ENCODE assay signal across 7 mouse cellular contexts in genomic region chr19:45076036-45076575, GRCm38 (mm10). TPM values are rescaled to one million over a fixed set of nuclear protein-coding genes. Genes with fewer than 3 reads are reported as not detected.
A peak's percentile ranks its signal among the peaks of the same experiment; 100 is the strongest.
DNase-seq lines count a peak whose midpoint lies in the region; ATAC-seq lines count a peak whose summit lies in the region.

No protein-coding gene starts in this region.

- H3K9me3 ChIP-seq in forebrain, embryonic 12.5 days, result no peaks in the 10 kb centered on the region
- no peaks in the 10 kb centered on the region for H3K9me3 ChIP-seq in limb, embryonic 15.5 days
- no peaks in the 10 kb centered on the region for H3K9me3 ChIP-seq in stomach, embryonic 14.5 days (ENCODE audit: control insufficient read depth, low read depth, low read length)

- H3K27me3 ChIP-seq in forebrain, embryonic 12.5 days, result peaks cover 79% of the 10 kb centered on the region
- H3K27me3 ChIP-seq in limb, embryonic 15.5 days, result peaks cover 52% of the 10 kb centered on the region
- peaks cover 50% of the 10 kb centered on the region for H3K27me3 ChIP-seq in stomach, embryonic 14.5 days (ENCODE audit: control insufficient read depth, insufficient read depth, low read length)

- no peak overlapping the region for H3K27ac ChIP-seq in forebrain, embryonic 12.5 days
- peak overlapping the region; percentile 99 for H3K27ac ChIP-seq in limb, embryonic 15.5 days
- peak overlapping the region; percentile 87; the same call in 1 of the 2 replicates for H3K27ac ChIP-seq in stomach, embryonic 14.5 days (ENCODE audit: low read length)

- WGBS in forebrain, embryonic 12.5 days, result 6% methylated on average over 17 of the region's 17 CpGs
- WGBS in limb, embryonic 15.5 days, result 11% methylated on average over 17 of the region's 17 CpGs
- WGBS in stomach, embryonic 14.5 days, result 11% methylated on average over 17 of the region's 17 CpGs

- no peak for ATAC-seq in forebrain, embryonic 12.5 days (ENCODE audit: low FRiP score)
- ATAC-seq in limb, embryonic 15.5 days (ENCODE audit: insufficient number of reproducible peaks, low FRiP score, low TSS enrichment, low read depth), result no peak
- ATAC-seq in stomach, embryonic 14.5 days (ENCODE audit: insufficient number of reproducible peaks, insufficient read depth, low FRiP score, low read depth), result no peak

- H3K4me2 ChIP-seq in forebrain, embryonic 12.5 days, result peak overlapping the region; percentile 87
- peak overlapping the region; percentile 92 for H3K4me2 ChIP-seq in limb, embryonic 15.5 days
- peak overlapping the region; percentile 97 for H3K4me2 ChIP-seq in stomach, embryonic 14.5 days (replicated peaks; ENCODE audit: low read depth, low read length)

- H3K4me3 ChIP-seq in forebrain, embryonic 12.5 days (replicated peaks), result peak overlapping the region; percentile 63
- H3K4me3 ChIP-seq in limb, embryonic 15.5 days, result peak overlapping the region; percentile 69
- peak overlapping the region; percentile 66 for H3K4me3 ChIP-seq in stomach, embryonic 14.5 days (ENCODE audit: low read depth, low read length)

- peak; percentile 22 for DNase-seq in retina, embryonic 14.5 days (ENCODE audit: low spot score)
- DNase-seq in retina, postnatal 1 day, result no peak
- no peak for DNase-seq in cerebellum, adult 18-20 months
- no peak for DNase-seq in ovary, postnatal 14 days (ENCODE audit: low spot score)

- H3K4me1 ChIP-seq in forebrain, embryonic 12.5 days, result peaks cover 43% of the 10 kb centered on the region
- H3K4me1 ChIP-seq in limb, embryonic 15.5 days, result peaks cover 63% of the 10 kb centered on the region
- H3K4me1 ChIP-seq in stomach, embryonic 14.5 days (ENCODE audit: control insufficient read depth, insufficient read depth, low read length), result peaks cover 32% of the 10 kb centered on the region; the same call in 1 of the 2 replicates

- no peaks in the 10 kb centered on the region for H3K36me3 ChIP-seq in forebrain, embryonic 12.5 days (replicated peaks)
- no peaks in the 10 kb centered on the region for H3K36me3 ChIP-seq in limb, embryonic 15.5 days
- H3K36me3 ChIP-seq in stomach, embryonic 14.5 days (ENCODE audit: control insufficient read depth, insufficient read depth, low read length), result no peaks in the 10 kb centered on the region

- H3K9ac ChIP-seq in forebrain, embryonic 12.5 days, result no peak overlapping the region
- peak overlapping the region; percentile 77; the same call in 1 of the 2 replicates for H3K9ac ChIP-seq in limb, embryonic 15.5 days
- H3K9ac ChIP-seq in stomach, embryonic 14.5 days (replicated peaks; ENCODE audit: low read depth, low read length), result no peak overlapping the region

RNA-seq across cellular contexts. Expression of gene Kazald1, which starts 1.1 kb away (rescaled TPM):
- polyA plus RNA-seq in forebrain, embryonic 12.5 days (2016; fragmentation: Nextera tagmentation; extraction: Ambion mirVana), result 0.86 and 0.95 TPM in 2 replicates
- 38.5 and 60.8 TPM in 2 replicates for polyA plus RNA-seq in limb, embryonic 15.5 days (2015; fragmentation: Nextera tagmentation; extraction: Ambion mirVana)
- 1.3 and 4.7 TPM in 2 replicates for polyA plus RNA-seq in stomach, embryonic 14.5 days (2014; fragmentation: Nextera tagmentation; extraction: Ambion mirVana)

RNA-seq across cellular contexts. Expression of gene Sfxn3, which starts 28.8 kb away (rescaled TPM):
- polyA plus RNA-seq in forebrain, embryonic 12.5 days (2016; fragmentation: Nextera tagmentation; extraction: Ambion mirVana), result 30.3 and 30.4 TPM in 2 replicates
- 33.8 and 36.9 TPM in 2 replicates for polyA plus RNA-seq in limb, embryonic 15.5 days (2015; fragmentation: Nextera tagmentation; extraction: Ambion mirVana)
- 28.8 and 34.5 TPM in 2 replicates for polyA plus RNA-seq in stomach, embryonic 14.5 days (2014; fragmentation: Nextera tagmentation; extraction: Ambion mirVana)

RNA-seq across cellular contexts. Expression of gene Pdzd7, which starts 30.6 kb away (rescaled TPM):
- polyA plus RNA-seq in forebrain, embryonic 12.5 days (2016; fragmentation: Nextera tagmentation; extraction: Ambion mirVana), result 0.45 and 0.50 TPM in 2 replicates
- polyA plus RNA-seq in limb, embryonic 15.5 days (2015; fragmentation: Nextera tagmentation; extraction: Ambion mirVana), result 0.16 and 0.37 TPM in 2 replicates
- polyA plus RNA-seq in stomach, embryonic 14.5 days (2014; fragmentation: Nextera tagmentation; extraction: Ambion mirVana), result 0.62 TPM in 2 replicates
